Mouse (Mus musculus) forebrain, embryonic 14.5 days (tissue): Measurements from ENCODE around the gene Maml3. TPM values are rescaled to one million over a fixed set of nuclear protein-coding genes. Genes with fewer than 3 reads are reported as not detected.

Source experiments
- ATAC-seq: fragments of 200-750 bp; cut with Nextera tagmentation; 2 replicates; pipeline ENCODE4 v1.8.0; 2017; ENCODE audit warnings: mild to moderate bottlenecking, moderate library complexity
- DNase-seq: peaks from one replicate; pipeline ENCODE4 v3.0.0-alpha.2; 2015; ENCODE audit warnings: low spot score
- H3K27ac ChIP-seq: fragments of 300-500 bp; sonication (generic); 2 replicates; pipeline ENCODE4 v1.5.1; 2014; ENCODE audit warnings: low read depth, mild to moderate bottlenecking, control low read depth, low read length, moderate library complexity
- H3K27me3 ChIP-seq: fragments of 300-500 bp; sonication (generic); replicated peaks from 2 replicates; pipeline ENCODE4 v1.6.1; 2014; ENCODE audit warnings: low read length, control low read depth, mixed read lengths; ENCODE audit not compliant: control insufficient read depth, insufficient read depth
- H3K36me3 ChIP-seq: fragments of 300-500 bp; sonication (generic); 2 replicates; pipeline ENCODE4 v1.6.1; 2014; ENCODE audit warnings: low read length, control low read depth; ENCODE audit not compliant: control insufficient read depth, insufficient read depth
- H3K4me1 ChIP-seq: fragments of 300-500 bp; sonication (generic); 2 replicates; pipeline ENCODE4 v1.6.1; 2014; ENCODE audit warnings: antibody characterized with exemption, low read length, control low read depth; ENCODE audit not compliant: control insufficient read depth, insufficient read depth
- H3K4me2 ChIP-seq: fragments of 300-500 bp; sonication (generic); 2 replicates; pipeline ENCODE4 v1.6.1; 2014; ENCODE audit warnings: mild to moderate bottlenecking, control low read depth, low read length
- H3K4me3 ChIP-seq: fragments of 300-500 bp; sonication (generic); 2 replicates; pipeline ENCODE4 v1.5.1; 2014; ENCODE audit warnings: low read depth, low read length, control low read depth
- H3K9ac ChIP-seq: fragments of 300-500 bp; sonication (generic); 2 replicates; pipeline ENCODE4 v1.6.1; 2014; ENCODE audit warnings: mild to moderate bottlenecking, low read length, control low read depth, moderate library complexity
- H3K9me3 ChIP-seq: fragments of 300-500 bp; sonication (generic); replicated peaks from 2 replicates; pipeline ENCODE4 v1.6.1; 2016; ENCODE audit warnings: low read length, control low read depth, mixed read lengths; ENCODE audit not compliant: control insufficient read depth
- WGBS: fragments of 180-500 bp; shearing (Covaris S2); extraction: QIAGEN DNeasy Blood & Tissue Kit; methylation state at CpG from one replicate; pipeline ENCODE4 v1.1.7; 2014; 5-methylcytosine and 5-hydroxymethylcytosine counted together
- polyA plus RNA-seq: library from polyadenylated mRNA; unstranded; fragments of >200 nt; fragmentation: Nextera tagmentation; extraction: Ambion mirVana; gene quantifications from 2 replicates; pipeline ENCODE4 v1.2.1, GENCODE M21; 2014

The Maml3 gene
- polyA plus RNA-seq, 1 experiment from 2014 or later, result 4.2 TPM

DNA sequence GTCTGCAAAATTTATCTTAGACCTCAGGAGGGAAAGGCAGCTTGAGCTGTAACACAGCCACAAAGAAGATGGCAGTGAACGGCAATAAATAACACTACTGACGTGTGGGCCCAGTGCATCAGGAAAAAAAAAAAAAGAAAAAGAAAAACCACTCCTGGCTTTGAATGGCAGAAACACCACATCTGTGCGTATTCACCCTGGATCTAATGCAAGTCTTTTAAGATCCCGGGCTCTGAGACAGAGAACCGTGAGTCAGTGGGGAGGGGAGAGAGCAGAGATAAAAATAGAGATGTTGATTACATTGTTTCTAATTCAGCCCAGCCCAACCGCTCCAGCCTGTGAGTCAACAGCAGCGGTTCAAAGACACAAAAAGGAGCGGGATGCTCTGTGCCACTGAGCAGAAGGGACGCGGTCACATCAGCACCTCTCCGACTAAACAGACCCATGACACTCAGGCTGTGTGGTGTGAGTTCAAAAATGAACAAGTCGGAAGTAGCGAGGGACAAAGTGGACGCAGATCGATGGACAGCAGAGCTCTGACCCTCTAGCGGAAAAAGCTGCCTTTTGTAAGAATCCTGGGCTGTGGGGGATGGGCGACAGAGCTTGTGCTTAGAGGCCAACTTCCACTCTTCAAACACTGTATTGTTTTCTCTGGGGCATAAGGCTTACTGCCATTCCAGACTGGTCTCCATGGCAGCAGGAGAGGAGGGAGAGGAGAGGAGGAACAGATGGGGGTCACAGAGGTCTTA is 316.1 kb downstream of the Maml3 start:
- peak; percentile 89 for ATAC-seq
- under 1% methylated on average over 17 of the region's 17 CpGs for WGBS
- H3K9ac ChIP-seq, result peak overlapping the region; percentile 50
- H3K27me3 ChIP-seq, result no peaks in the 10 kb centered on the region
- peak overlapping the region; percentile 5; the same call in 1 of the 2 replicates for H3K4me3 ChIP-seq
- peak overlapping the region; percentile 48 for H3K4me2 ChIP-seq
- H3K4me1 ChIP-seq, result peaks cover 18% of the 10 kb centered on the region
- peak overlapping the region; percentile 86 for H3K27ac ChIP-seq
- H3K9me3 ChIP-seq, result no peaks in the 10 kb centered on the region
- peak; percentile 91 for DNase-seq
- no peaks in the 10 kb centered on the region for H3K36me3 ChIP-seq

DNA sequence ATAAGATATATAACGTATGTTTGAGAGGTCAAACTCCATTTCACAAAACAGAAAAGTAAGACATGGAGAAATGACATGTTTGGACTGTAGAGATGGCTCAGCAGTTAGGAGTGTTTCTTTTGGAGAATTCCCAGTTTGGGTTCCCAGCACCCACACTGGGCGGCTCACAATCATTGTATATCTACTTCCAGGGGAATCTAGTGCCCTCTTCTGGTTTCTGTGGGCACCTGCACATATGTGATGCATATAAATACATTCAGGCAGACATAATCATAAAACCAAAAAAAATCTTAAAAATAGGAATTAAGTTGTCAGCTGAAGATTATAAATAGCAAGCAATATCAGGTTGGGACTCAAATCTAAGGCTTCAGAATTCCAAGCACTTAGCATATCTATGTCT is 316.9 kb downstream of the Maml3 start:
- H3K9ac ChIP-seq, result no peak overlapping the region
- 97% methylated on average over 2 of the region's 2 CpGs for WGBS
- no peaks in the 10 kb centered on the region for H3K27me3 ChIP-seq
- ATAC-seq, result no peak
- H3K4me2 ChIP-seq, result no peak overlapping the region
- H3K4me3 ChIP-seq, result no peak overlapping the region
- H3K27ac ChIP-seq, result no peak overlapping the region; the same call in 1 of the 2 replicates
- peaks cover 18% of the 10 kb centered on the region for H3K4me1 ChIP-seq
- DNase-seq, result no peak
- no peaks in the 10 kb centered on the region for H3K9me3 ChIP-seq
- no peaks in the 10 kb centered on the region for H3K36me3 ChIP-seq

DNA sequence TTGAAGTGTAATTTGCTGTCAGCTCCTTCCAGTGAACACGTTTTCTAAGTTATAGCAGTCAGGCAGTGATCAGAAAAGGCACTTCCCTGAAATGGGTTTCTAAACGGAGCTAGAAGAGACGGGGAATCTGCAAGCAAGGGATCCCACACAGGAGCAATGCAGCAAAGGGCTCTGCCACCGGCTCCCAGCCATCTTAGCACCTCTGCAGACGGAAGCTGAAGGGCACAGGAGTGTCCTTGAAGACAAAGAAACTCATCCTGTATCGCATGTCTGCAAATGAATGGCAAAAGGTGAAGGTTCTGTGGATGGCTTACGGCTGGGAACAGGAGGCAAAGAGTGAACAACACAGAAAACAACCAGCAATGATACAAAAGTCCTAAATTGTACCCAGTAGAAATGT is 319.1 kb downstream of the Maml3 start:
- Histone ChIP-seq H3K9ac (no peak overlapping the region), H3K27ac (no peak overlapping the region)
- ATAC-seq, result no peak

DNA sequence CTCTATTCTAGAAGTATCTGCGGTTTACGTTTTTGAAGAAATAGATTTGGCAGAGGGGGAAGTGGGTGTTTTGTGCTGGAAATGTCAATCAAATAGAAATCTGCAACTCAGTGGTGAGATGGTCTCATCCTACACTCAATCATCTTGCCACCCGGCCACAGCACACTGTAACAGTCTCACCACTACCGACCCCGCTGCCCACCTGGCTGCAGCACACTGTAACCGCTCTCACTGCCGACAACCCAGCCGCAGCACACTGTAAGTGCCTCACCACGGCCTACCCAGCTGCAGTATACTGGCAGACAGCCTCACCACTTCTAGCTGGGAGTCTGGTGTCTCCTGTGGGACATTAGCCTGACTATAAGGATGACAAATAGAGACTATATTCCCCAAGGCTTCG is 322.7 kb downstream of the Maml3 start:
- H3K4me1 ChIP-seq, result peaks cover 13% of the 10 kb centered on the region
- 93% methylated on average over 10 of the region's 10 CpGs for WGBS
- no peak for ATAC-seq

More for the DNA sequence above, 319.1 kb downstream of the Maml3 start:
- no peaks in the 10 kb centered on the region for H3K36me3 ChIP-seq
- H3K9me3 ChIP-seq, result no peaks in the 10 kb centered on the region
- peaks cover 16% of the 10 kb centered on the region for H3K4me1 ChIP-seq
- H3K27me3 ChIP-seq, result no peaks in the 10 kb centered on the region
- no peak overlapping the region for H3K4me2 ChIP-seq
- DNase-seq, result no peak
- 81% methylated on average over 7 of the region's 7 CpGs for WGBS
- H3K4me3 ChIP-seq, result no peak overlapping the region

DNA sequence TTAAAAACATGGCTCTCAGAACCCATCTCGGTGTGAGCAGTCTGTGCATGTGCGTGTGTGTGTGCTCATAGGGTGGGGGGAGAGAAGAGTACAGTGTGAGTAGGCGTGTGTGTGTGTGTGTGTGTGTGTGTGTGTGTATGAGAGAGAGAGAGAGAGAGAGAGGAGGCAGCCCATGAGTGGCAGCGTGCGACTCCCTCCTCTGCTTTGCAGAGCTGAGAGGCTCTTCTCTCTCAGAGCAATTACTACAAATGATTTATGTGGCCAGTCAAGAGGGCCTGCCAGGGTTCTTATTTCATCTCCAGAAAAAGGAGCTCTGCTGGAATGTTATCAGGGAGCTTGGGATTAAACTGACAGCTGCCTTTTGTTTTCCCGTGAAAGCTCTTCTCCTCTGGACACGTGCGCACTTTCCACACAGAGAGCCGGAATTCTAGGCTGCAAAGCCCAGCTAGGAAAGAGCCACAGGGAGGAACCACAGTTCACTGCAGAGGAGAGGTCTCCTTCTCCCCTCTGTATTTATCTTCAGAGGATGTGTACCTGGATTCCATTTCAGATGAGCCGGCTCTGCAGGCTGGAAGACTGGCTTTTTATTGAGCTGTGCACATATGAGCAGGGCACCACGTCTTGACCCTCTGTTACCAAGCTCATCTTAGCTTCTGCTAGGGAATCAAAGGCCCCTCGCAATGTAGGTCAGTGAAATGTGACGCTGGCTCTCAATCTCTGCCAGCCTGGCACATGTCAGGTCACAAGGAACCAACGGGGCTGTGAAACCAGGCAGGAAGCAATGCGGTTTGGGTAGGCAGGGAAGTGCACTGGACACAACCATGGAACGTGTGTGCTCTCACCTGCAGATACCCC is 325.9 kb downstream of the Maml3 start:
- H3K27me3 ChIP-seq, result no peaks in the 10 kb centered on the region
- no peak overlapping the region for H3K4me2 ChIP-seq
- H3K4me3 ChIP-seq, result no peak overlapping the region
- H3K4me1 ChIP-seq, result peaks cover 11% of the 10 kb centered on the region
- peak; percentile 71 for ATAC-seq
- H3K9ac ChIP-seq, result peak overlapping the region; percentile 10; the same call in 1 of the 2 replicates
- WGBS, result 29% methylated on average over 16 of the region's 16 CpGs
- H3K27ac ChIP-seq, result peak overlapping the region; percentile 55; the same call in 1 of the 2 replicates
- peak; percentile 68 for DNase-seq
- H3K9me3 ChIP-seq, result no peaks in the 10 kb centered on the region
- H3K36me3 ChIP-seq, result no peaks in the 10 kb centered on the region

More for the DNA sequence above, 322.7 kb downstream of the Maml3 start:
- Histone ChIP-seq H3K36me3 (no peaks in the 10 kb centered on the region), H3K27ac (no peak overlapping the region), H3K9ac (no peak overlapping the region), H3K9me3 (no peaks in the 10 kb centered on the region), H3K27me3 (no peaks in the 10 kb centered on the region), H3K4me2 (no peak overlapping the region), H3K4me3 (no peak overlapping the region)
- DNase-seq, result no peak

DNA sequence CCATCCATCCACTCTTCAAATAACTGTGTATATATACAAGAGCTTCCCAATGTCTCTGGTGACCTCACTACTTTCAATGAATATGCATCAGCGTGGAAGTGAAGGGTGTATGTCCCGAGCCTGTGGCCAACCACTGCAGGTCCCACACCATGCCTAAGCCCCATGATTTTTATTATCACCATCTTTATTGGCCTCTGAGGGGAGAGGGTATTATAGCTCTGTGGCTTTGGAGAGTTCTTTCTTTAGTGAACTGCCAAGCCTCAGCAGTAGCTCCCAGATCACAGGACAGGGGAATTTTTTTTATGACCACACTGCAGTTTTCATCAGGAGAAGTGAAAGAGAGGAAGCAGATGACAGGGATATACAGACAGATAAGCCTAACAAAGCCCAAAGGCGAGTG is 326.7 kb downstream of the Maml3 start:
- ATAC-seq, result peak; percentile 10; the same call in 1 of the 2 replicates
- no peak overlapping the region for H3K9ac ChIP-seq
- 64% methylated on average over 3 of the region's 3 CpGs for WGBS
- no peaks in the 10 kb centered on the region for H3K36me3 ChIP-seq
- H3K27me3 ChIP-seq, result no peaks in the 10 kb centered on the region
- H3K4me3 ChIP-seq, result no peak overlapping the region
- H3K4me1 ChIP-seq, result peaks cover 11% of the 10 kb centered on the region
- peak; percentile 23 for DNase-seq
- peak overlapping the region; percentile 55; the same call in 1 of the 2 replicates for H3K27ac ChIP-seq
- H3K4me2 ChIP-seq, result no peak overlapping the region
- no peaks in the 10 kb centered on the region for H3K9me3 ChIP-seq

DNA sequence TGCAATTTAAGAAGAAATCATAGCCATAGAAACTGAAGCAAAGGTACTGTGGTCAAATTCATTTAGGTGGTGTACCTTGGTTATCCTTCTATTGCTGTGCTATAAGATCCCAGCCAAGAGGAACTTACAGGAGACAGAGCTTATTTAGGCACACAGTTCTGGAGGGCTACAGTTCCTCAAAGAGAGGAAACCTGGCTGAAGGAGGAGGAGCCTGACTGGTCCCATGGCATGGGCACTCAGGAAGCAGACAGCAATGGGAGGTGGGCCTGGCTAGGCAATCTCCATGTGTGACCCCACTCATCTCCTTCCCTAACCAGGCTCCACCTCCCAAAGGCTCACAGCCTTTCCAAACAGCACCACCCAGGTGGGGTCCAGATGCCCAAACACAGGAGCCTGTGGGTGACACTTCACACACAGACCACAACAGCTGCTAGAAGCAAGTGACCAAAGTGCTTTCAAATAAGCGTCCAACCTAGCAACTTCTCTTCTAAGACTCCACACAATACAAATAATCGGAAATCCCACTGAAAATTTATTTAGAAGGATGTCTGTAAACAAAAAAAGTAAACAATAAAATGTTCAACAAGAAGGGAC is 328.8 kb downstream of the Maml3 start:
- Histone ChIP-seq H3K9ac (no peak overlapping the region), H3K27me3 (no peaks in the 10 kb centered on the region), H3K27ac (no peak overlapping the region), H3K4me3 (no peak overlapping the region), H3K36me3 (no peaks in the 10 kb centered on the region), H3K9me3 (no peaks in the 10 kb centered on the region), H3K4me1 (peaks cover 19% of the 10 kb centered on the region), H3K4me2 (no peak overlapping the region)
- ATAC-seq (no peak), DNase-seq (no peak)
- 86% methylated on average over 2 of the region's 2 CpGs for WGBS

DNA sequence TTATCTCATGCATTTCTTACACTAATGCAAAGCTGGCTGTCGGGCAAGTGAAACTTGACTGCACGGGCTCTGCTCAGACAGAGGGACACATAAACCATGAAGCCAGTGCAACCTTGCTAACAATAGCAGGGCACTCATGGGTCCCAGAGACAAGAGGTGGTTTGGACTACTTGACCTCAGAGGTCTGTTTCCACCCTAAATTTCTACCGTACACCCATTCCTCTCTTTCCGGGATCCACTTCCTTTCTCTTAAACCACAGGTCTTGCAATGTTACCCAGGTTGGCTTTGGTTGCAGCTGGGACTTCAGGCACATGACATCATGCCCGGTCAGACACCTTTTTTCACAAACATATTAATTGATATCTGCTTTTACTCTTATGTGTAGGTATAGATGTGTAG is 331.3 kb downstream of the Maml3 start:
- H3K9ac ChIP-seq, result no peak overlapping the region
- 89% methylated on average over 5 of the region's 5 CpGs for WGBS
- H3K4me1 ChIP-seq, result peaks cover 14% of the 10 kb centered on the region
- H3K4me3 ChIP-seq, result no peak overlapping the region
- ATAC-seq (no peak), DNase-seq (no peak)
- H3K27ac ChIP-seq, result no peak overlapping the region
- no peaks in the 10 kb centered on the region for H3K27me3 ChIP-seq
- H3K4me2 ChIP-seq, result no peak overlapping the region
- no peaks in the 10 kb centered on the region for H3K36me3 ChIP-seq
- H3K9me3 ChIP-seq, result no peaks in the 10 kb centered on the region
